Mouse (Mus musculus) mouse trophoblast stem cell (cell line): ENCODE data around the gene Pitpnb.

Experiments
- in situ Hi-C, 2 experiments: fragments of 300-500 bp; cut with MseI, MboI; formaldehyde crosslinking; loops; 2 replicates in 1 of 2; 3 replicates in 1 of 2; pipeline ENCODE4 v1.15.1; 2025

Gene Pitpnb

DNA sequence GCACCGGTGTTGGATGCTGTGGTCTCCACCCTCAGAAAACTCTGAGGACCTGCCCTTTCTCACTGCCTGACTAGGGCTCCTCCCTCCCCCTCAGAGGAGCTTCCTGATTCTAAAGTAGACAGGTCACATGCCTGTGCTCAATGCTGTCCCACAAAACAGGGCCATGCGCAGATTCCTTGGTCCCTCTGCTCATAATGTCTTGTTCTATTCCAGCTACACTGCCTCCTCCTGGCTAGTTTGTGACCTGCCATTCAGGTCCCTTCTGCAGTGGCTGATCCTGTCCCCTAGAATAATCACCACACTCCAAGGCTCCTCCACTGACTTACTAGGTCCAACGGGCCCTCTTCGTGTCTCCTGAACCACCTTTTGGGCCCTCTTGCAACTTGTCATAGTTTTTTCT is 65.6 kb downstream of the Pitpnb start:
- in situ Hi-C loops, result no loop called here

DNA sequence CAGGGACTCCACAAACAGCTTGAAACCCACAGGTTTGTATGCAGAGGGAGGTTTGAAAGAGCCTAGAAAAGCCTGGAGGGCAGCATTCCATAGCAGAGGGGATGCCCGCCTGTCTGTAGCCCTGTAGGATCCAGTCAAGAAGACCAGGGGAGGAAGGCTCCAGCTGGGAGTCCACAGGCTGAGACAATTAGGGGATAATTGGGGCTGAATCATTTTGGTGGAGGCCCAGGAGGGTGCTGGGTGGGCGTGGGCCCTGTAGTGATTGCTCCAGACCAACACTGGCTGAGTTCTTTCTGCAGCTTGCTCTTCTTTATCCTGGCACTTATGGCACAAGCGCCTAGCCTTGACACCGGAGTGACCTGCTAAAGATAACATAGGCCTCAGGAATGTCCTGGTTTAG is 67.9 kb downstream of the Pitpnb start:
- in situ Hi-C loops, result no loop called here

DNA sequence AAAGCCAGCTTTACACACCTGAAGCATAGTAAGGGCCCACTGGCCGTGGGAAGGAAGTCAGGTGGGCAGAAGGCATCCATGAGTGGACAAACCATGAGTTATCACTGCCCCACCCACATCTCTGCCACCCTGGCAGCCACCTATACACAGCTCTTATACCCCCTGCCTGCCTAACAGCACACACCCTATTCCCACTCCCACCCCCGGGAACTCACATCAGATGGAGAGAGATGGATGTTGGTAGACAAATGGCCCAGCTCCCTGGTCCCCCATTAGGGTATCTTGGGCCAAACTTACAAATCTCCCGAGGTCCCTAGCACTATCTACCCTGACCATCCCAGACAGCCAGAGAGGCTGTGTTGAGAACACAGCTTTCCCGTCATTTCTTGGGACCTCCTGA is 68.7 kb downstream of the Pitpnb start:
- in situ Hi-C loops, result no loop called here

DNA sequence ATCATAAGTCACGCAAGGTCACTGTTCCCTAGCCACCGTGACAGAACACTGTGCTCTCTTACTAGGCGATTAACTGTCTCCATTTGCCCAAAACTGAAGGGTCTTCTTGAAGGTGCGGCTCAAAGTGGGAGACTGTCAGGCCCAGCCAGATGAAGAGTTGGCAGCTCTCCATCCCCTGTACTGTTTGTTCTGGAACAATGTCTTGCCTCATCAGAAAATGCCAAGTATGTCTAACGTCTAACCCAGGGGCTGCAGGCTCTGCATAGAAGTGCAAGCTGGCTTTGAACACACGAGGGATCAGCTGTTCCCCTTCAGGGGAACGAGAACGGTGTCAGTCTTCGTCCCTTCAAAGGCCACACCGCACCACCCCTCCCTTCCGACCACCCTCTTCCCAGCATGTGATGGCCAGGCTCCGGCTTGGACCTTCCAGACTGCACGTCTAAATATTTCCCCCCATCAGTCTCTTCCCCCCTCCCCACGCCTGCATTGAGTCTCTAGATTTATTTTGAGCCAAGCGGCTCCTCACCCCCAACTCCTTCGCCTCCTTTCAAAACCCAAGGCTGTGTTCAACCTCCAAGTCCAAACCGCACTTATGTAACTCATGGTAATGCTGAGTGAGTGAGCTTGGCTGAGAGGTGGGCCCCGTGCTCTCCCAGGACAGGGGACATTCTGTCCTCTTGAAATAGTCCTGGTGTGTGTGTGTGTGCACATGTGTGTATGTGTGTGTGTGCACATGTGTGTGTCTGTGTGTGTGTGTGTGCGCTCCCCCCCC is 71.5 kb downstream of the Pitpnb start:
- in situ Hi-C loops, result loop anchor here in 1 of 2 experiments (25.0 kb wide), 1 partner anchor 760 kb away; no protein-coding TSS in a partner anchor

DNA sequence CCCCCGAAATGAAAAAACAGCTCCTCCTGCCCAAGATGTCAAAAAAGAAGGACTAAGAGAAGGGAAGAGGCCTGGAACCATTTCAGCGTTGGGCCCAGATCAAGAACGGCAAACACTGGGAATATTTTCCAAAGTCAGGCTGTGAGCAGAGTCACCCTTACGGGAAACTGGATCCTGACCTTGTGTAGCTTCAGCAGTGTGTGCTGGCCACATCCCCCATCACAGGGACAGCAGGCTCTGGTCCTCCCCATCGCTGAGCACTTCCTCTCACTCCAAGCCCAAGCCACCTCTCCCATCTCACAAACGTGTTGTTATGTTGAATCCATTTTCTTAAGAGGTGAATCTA is 72.1 kb downstream of the Pitpnb start:
- in situ Hi-C loops, result loop anchor here in 1 of 2 experiments (25.0 kb wide), 1 partner anchor 760 kb away; no protein-coding TSS in a partner anchor

DNA sequence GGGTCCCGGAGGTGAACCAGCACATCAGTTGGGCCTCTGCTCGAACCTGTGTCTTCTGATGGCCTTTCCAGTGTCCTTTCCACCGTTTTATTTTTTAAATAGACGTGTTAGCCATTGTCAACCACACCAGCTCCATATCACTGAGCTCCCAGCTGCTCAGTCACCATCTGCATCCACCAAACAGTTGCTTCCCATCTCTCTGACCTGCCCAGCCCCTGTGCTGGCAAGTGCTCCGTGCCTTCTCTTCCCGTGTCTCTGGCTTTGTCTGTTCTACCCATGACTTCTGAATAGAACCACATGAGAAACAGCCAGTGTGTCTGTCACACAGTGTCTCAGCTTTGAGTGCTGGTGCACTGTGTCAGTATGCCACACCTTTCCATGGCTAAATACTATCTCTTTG is 74.2 kb downstream of the Pitpnb start:
- in situ Hi-C loops, result loop anchor here in 1 of 2 experiments (25.0 kb wide), 1 partner anchor 758 kb away; no protein-coding TSS in a partner anchor

GRCm38 (mm10) chr5:111408470-111409105 is 78.0 kb downstream of the Pitpnb start:
- in situ Hi-C loops, result loop anchor here in 1 of 2 experiments (25.0 kb wide), 1 partner anchor 754 kb away; no protein-coding TSS in a partner anchor

GRCm38 (mm10) chr5:111409412-111410044 is 79.0 kb downstream of the Pitpnb start:
- in situ Hi-C loops, result loop anchor here in 1 of 2 experiments (10.0 to 25.0 kb wide), 2 partner anchors 275 to 753 kb away; no protein-coding TSS in a partner anchor

DNA sequence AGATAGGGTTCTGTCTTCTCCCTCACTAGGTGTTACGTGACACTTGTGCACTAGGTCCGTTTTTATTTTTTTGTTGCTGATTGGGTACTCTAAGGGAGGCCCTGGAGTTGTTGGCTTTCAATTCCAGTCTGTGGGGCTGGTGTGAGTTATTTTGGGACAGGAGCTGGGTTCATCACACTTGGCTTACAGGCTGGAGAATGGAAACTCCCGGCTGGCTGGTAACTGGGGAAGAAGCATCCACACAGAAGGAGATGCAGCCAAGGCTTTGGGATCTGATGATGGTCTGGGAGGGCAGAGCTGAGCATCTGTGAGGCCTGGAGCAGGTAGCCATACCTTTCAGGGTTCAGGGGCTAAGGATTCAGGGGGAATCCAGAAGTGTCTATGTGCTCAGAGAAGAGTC is 80.1 kb downstream of the Pitpnb start:
- in situ Hi-C loops, result loop anchor here in 1 of 2 experiments (10.0 to 25.0 kb wide), 2 partner anchors 274 to 752 kb away; no protein-coding TSS in a partner anchor

- in situ Hi-C loops, result loop anchor here in 1 of 2 experiments (10.0 to 25.0 kb wide), 2 partner anchors 271 to 748 kb away; no protein-coding TSS in a partner anchor
These were observed 83.6 kb downstream of the Pitpnb start for GRCm38 (mm10) chr5:111414192-111414591.

DNA sequence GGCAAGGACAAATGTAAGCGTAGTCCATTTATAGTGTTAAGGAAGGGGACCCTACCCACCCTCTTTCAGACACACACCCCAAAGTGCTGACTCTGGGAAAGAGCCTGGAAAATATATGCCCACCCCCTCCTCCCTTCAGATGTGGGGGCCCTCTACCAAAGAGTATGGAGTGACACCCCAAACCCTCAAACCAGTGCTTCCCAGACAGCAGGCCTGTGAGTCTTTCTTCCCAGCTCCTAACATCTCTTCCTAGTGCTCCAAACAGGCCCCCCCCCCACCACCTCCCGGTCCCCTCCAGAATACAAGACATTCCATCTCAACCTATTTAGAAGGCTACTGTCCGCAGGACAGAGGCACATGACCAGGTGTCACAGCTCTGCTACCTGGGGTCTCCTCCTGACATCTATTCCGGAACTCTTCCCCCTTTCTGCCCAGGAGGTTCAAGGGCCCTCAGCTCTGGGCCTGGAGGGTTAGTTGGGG is 84.2 kb downstream of the Pitpnb start:
- in situ Hi-C loops, result loop anchor here in 1 of 2 experiments (10.0 to 25.0 kb wide), 2 partner anchors 270 to 747 kb away; no protein-coding TSS in a partner anchor

GRCm38 (mm10) chr5:111415575-111415974 is 85.0 kb downstream of the Pitpnb start:
- in situ Hi-C loops, result loop anchor here in 1 of 2 experiments (10.0 to 25.0 kb wide), 2 partner anchors 269 to 747 kb away; no protein-coding TSS in a partner anchor

GRCm38 (mm10) chr5:111416048-111416447 is 85.5 kb downstream of the Pitpnb start:
- in situ Hi-C loops, result loop anchor here in 1 of 2 experiments (10.0 to 25.0 kb wide), 2 partner anchors 269 to 746 kb away; no protein-coding TSS in a partner anchor

DNA sequence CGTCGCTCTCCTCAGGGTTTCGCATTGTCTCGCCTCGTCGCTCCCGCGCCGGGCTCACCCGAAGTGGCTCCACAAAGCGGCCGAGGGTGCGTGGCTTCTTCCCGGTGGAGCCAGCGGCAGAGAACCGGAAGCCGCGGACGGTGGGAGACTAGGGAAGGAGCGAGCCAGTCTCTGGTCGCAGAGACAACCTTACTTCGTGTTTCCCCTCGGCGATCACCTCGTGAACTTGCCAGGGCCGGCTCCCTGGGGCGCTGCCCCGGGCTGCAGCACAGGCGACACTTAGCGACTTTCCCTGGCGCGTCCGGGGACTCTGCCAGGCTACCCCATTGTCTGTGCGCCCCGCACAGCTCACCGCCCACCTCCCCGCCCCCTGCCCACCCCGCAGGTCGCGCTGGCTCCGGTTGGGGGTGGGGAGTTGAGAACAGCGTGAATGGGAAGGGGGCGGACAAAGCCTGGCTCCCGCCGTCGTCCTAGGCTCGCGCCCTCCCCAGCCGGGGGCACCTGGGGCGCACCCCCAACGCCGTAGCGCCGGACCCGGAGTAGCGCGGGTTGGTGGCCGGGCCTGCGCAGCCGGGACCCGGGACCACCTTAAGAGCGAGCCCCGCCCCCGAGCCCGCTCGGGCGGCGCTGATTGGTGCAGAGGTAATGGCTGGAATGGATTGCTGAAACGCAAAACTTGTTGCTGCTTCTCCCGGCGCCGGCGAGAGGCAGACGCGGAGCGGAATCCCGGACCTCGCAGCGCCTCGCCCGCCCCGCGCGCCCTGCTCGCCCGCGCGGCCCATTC is 86.2 kb downstream of the Pitpnb start, which contains the start of gene Mn1:
TSS of gene Mn1 (plus strand) at position 772 of the 784 bp plus-strand sequence.
- in situ Hi-C loops, result loop anchor here in 1 of 2 experiments (10.0 to 25.0 kb wide), 2 partner anchors 268 to 746 kb away; no protein-coding TSS in a partner anchor

DNA sequence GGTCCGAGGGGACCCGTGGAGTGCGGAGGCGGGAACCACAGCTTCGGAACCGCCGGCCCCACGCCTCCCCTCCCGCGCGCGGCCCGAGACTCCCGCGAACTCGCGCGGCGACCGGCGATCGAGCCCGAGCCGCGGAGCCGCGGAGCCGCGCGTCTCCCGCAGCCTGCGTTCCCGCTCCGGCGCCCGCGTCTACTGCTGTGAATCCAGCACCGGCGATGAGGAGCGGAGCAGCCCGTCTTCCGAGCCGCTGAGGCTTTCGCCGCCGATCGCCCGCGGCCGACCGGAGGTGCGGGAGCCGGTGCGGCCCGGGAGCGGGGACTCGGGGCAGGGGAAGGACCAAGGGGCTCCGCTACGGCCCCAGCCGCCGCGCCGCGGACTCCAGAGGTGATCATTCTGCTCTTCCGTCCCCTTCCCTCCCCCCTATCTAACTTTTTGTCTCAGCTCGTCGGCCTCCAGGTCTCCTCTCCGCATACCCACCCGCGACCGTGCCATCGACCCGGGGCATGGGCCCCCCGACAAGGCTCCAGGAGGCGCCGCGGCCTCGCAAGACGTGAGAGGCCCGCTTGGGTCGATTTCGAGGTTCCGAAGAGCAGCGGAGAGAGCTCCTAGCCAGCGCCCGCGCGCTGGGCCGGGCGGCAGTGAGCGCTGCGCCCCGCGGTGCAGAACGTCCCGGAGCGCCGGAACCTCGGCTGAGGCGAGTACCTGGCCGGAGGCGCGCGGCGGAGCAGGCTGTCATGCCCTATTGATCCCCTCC is 87.0 kb downstream of the Pitpnb start:
- in situ Hi-C loops, result loop anchor here in 1 of 2 experiments (10.0 to 25.0 kb wide), 2 partner anchors 267 to 745 kb away; no protein-coding TSS in a partner anchor

GRCm38 (mm10) chr5:111418202-111419120 is 87.9 kb downstream of the Pitpnb start:
- in situ Hi-C loops, result loop anchor here in 1 of 2 experiments (10.0 to 25.0 kb wide), 2 partner anchors 266 to 744 kb away; no protein-coding TSS in a partner anchor

DNA sequence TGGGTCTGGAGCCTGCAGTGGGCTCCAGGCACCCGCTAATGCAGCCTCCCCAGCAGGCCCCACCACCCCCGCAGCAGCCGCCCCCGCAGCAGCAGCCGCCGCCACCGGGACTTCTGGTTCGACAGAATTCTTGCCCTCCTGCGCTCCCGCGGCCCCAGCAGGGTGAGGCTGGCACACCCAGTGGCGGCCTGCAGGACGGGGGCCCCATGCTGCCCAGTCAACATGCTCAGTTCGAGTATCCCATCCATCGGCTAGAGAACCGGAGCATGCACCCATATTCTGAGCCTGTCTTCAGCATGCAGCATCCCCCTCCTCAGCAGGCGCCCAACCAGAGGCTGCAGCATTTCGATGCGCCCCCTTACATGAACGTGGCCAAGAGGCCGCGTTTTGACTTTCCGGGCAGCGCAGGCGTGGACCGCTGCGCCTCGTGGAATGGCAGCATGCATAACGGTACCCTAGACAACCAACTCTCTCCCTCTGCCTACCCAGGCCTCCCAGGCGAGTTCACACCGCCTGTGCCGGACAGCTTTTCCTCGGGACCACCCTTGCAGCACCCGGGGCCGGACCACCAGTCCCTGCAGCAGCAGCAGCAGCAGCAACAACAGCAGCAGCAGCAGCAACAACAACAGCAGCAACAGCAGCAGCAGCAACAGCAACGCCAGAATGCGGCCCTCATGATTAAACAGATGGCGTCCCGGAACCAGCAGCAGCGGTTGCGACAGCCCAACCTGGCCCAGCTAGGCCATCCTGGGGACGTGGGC is 88.7 kb downstream of the Pitpnb start:
- in situ Hi-C loops, result loop anchor here in 1 of 2 experiments (10.0 to 25.0 kb wide), 2 partner anchors 266 to 743 kb away; no protein-coding TSS in a partner anchor
